Mouse (Mus musculus) midbrain, embryonic 12.5 days (tissue): ENCODE results near the gene Negr1. TPM values are rescaled to one million over a fixed set of nuclear protein-coding genes. Genes with fewer than 3 reads are reported as not detected.

ENCODE experiments used
- ATAC-seq: fragments of 200-750 bp; cut with Nextera tagmentation; 2 replicates; pipeline ENCODE4 v1.8.0; 2017; ENCODE audit warnings: low read depth, moderate TSS enrichment, moderate library complexity; ENCODE audit not compliant: low FRiP score
- H3K27ac ChIP-seq: fragments of 300-500 bp; sonication (generic); replicated peaks from 2 replicates; pipeline ENCODE4 v1.5.1; 2016; ENCODE audit warnings: mild to moderate bottlenecking
- H3K27me3 ChIP-seq: fragments of 300-500 bp; sonication (generic); 2 replicates; pipeline ENCODE4 v1.6.1; 2016; ENCODE audit warnings: mild to moderate bottlenecking
- H3K36me3 ChIP-seq: fragments of 300-500 bp; sonication (generic); 2 replicates; pipeline ENCODE4 v1.6.1; 2016
- H3K4me1 ChIP-seq: fragments of 300-500 bp; sonication (generic); 2 replicates; pipeline ENCODE4 v1.6.1; 2016
- H3K4me2 ChIP-seq: fragments of 300-500 bp; sonication (generic); replicated peaks from 2 replicates; pipeline ENCODE4 v1.6.1; 2016; ENCODE audit warnings: mild to moderate bottlenecking, moderate library complexity
- H3K4me3 ChIP-seq: fragments of 300-500 bp; sonication (generic); 2 replicates; pipeline ENCODE4 v1.5.1; 2016; ENCODE audit warnings: mild to moderate bottlenecking
- H3K9ac ChIP-seq: fragments of 300-500 bp; sonication (generic); replicated peaks from 2 replicates; pipeline ENCODE4 v1.6.1; 2016; ENCODE audit warnings: mild to moderate bottlenecking, moderate library complexity
- H3K9me3 ChIP-seq: fragments of 300-500 bp; sonication (generic); 2 replicates; pipeline ENCODE4 v1.6.1; 2016; ENCODE audit warnings: mild to moderate bottlenecking
- WGBS: fragments of 180-500 bp; shearing (Covaris S2); methylation state at CpG from one replicate; pipeline ENCODE4 v1.1.7; 2016; 5-methylcytosine and 5-hydroxymethylcytosine counted together
- polyA plus RNA-seq: library from polyadenylated mRNA; unstranded; fragments of >200 nt; fragmentation: Nextera tagmentation; extraction: Ambion mirVana; gene quantifications from 2 replicates; pipeline ENCODE4 v1.2.1, GENCODE M21; 2016

Negr1 gene
- 11.6 and 12.8 TPM in 2 replicates for polyA plus RNA-seq

- peak within 1 kb of the TSS; percentile 91 for H3K4me2 ChIP-seq
- under 1% methylated on average over 54 of the region's 79 CpGs for WGBS
- peak within 1 kb of the TSS; percentile 65 for H3K9ac ChIP-seq
- no peaks in the 10 kb centered on the region for H3K9me3 ChIP-seq
- H3K4me3 ChIP-seq, result peak within 1 kb of the TSS; percentile 65
- no peaks in the 10 kb centered on the region for H3K36me3 ChIP-seq
- H3K27me3 ChIP-seq, result peaks cover 23% of the 10 kb centered on the region
- H3K4me1 ChIP-seq, result peaks cover 9% of the 10 kb centered on the region
- ATAC-seq, result peak; percentile 91
- H3K27ac ChIP-seq, result peak within 1 kb of the TSS; percentile 93
These were observed at the start of gene Negr1 for GRCm38 (mm10) chr3:156561524-156562423. Negr1 (plus strand) TSS chr3:156561794.

DNA sequence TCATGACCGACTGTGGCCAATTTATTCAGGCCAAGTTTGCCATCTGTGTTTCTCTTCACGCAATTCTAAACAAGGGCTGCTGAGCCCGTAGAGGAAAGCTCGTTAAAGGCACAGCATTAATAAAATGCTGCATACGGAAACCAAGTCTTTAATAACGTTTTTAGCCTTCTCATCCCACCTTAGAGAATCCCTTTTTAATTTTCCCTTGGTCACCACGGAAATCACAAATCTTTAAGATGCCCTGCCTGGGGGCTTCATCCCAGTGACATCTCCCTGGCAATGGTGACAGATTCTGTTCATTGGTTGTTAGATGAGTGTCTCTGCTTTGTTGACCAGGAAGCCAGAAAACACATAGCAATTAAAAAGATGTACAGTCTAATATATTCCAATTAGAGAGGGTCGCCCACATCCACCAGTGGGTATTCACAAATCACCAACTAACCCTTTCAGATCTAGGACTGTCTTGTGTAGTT lies 35.1 kb upstream of the Negr1 start:
- H3K27ac ChIP-seq, result no peak overlapping the region
- peak; percentile 56 for ATAC-seq
- no peaks in the 10 kb centered on the region for H3K27me3 ChIP-seq
- H3K4me2 ChIP-seq, result no peak overlapping the region
- no peak overlapping the region for H3K4me3 ChIP-seq
- H3K9ac ChIP-seq, result no peak overlapping the region
- H3K36me3 ChIP-seq, result no peaks in the 10 kb centered on the region
- 59% methylated on average over 8 of the region's 8 CpGs for WGBS
- no peaks in the 10 kb centered on the region for H3K9me3 ChIP-seq
- H3K4me1 ChIP-seq, result no peaks in the 10 kb centered on the region

- Histone ChIP-seq H3K9me3 (no peaks in the 10 kb centered on the region), H3K27me3 (no peaks in the 10 kb centered on the region), H3K4me2 (no peak overlapping the region), H3K4me3 (no peak overlapping the region), H3K36me3 (no peaks in the 10 kb centered on the region), H3K4me1 (no peaks in the 10 kb centered on the region), H3K27ac (no peak overlapping the region), H3K9ac (no peak overlapping the region)
- WGBS, result 86% methylated on average over 2 of the region's 2 CpGs
- ATAC-seq, result no peak
These were observed 34.2 kb upstream of the Negr1 start for GRCm38 (mm10) chr3:156527231-156527995.

GRCm38 (mm10) chr3:156559441-156559825 lies 2.2 kb upstream of the Negr1 start:
- ATAC-seq, result no peak

GRCm38 (mm10) chr3:156559826-156560471 lies 1.6 kb upstream of the Negr1 start:
- 1% methylated on average over 19 of the region's 19 CpGs for WGBS
- 0 out of 2 replicates have a peak, but pooled peaks have one; percentile 3 for ATAC-seq
- Histone ChIP-seq H3K27me3 (peaks cover 23% of the 10 kb centered on the region), H3K9ac (peak overlapping the region; percentile 65), H3K4me1 (peaks cover 9% of the 10 kb centered on the region), H3K4me2 (peak overlapping the region; percentile 91), H3K4me3 (peak overlapping the region; percentile 65), H3K9me3 (no peaks in the 10 kb centered on the region), H3K36me3 (no peaks in the 10 kb centered on the region), H3K27ac (peak overlapping the region; percentile 92)

More at GRCm38 (mm10) chr3:156559441-156559825, 2.2 kb upstream of the Negr1 start:
- peak overlapping the region; percentile 65; the same call in 1 of the 2 replicates for H3K9ac ChIP-seq
- peak overlapping the region; percentile 92 for H3K27ac ChIP-seq
- H3K36me3 ChIP-seq, result no peaks in the 10 kb centered on the region
- peaks cover 23% of the 10 kb centered on the region for H3K27me3 ChIP-seq
- H3K4me2 ChIP-seq, result peak overlapping the region; percentile 91
- H3K4me1 ChIP-seq, result peaks cover 9% of the 10 kb centered on the region
- H3K4me3 ChIP-seq, result peak overlapping the region; percentile 65
- no peaks in the 10 kb centered on the region for H3K9me3 ChIP-seq
- 15% methylated on average over 8 of the region's 8 CpGs for WGBS

- Histone ChIP-seq H3K4me1 (peaks cover 9% of the 10 kb centered on the region), H3K9me3 (no peaks in the 10 kb centered on the region), H3K27me3 (peaks cover 23% of the 10 kb centered on the region), H3K36me3 (no peaks in the 10 kb centered on the region), H3K4me3 (peak overlapping the region; percentile 65), H3K9ac (peak overlapping the region; percentile 65), H3K4me2 (peak overlapping the region; percentile 91), H3K27ac (peak overlapping the region; percentile 92)
- ATAC-seq, result peak; percentile 86
- WGBS, result under 1% methylated on average over 27 of the region's 27 CpGs
These were observed 828 bp upstream of the Negr1 start for GRCm38 (mm10) chr3:156560766-156561165.

GRCm38 (mm10) chr3:156562424-156562785 lies 811 bp downstream of the Negr1 start:
- peaks cover 23% of the 10 kb centered on the region for H3K27me3 ChIP-seq
- H3K4me2 ChIP-seq, result peak overlapping the region; percentile 91
- WGBS, result 0% methylated on average over 10 of the region's 10 CpGs
- no peak for ATAC-seq
- no peaks in the 10 kb centered on the region for H3K9me3 ChIP-seq
- no peaks in the 10 kb centered on the region for H3K36me3 ChIP-seq
- H3K9ac ChIP-seq, result peak overlapping the region; percentile 65
- peak overlapping the region; percentile 65 for H3K4me3 ChIP-seq
- H3K27ac ChIP-seq, result peak overlapping the region; percentile 93
- H3K4me1 ChIP-seq, result peaks cover 9% of the 10 kb centered on the region

DNA sequence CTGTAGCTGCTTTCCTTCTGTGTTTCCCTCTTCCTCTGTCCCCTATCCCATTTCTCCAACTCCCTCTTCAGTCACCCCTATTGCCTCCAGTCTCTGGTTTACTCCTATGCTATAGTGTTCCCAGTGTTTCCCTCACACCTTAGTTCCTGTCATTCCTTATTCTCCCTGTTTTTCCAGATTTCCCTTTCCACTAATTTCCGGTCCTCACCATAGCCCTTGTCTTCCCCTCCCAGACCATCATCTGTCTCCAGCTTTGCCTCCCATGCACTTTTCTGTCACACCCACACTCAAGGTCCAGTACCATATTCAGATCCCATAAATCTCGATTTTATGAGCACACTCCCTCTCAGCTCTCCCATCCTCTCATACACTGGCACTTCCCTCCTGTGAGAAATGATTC lies 1.2 kb downstream of the Negr1 start:
- peak overlapping the region; percentile 65 for H3K4me3 ChIP-seq
- H3K9me3 ChIP-seq, result no peaks in the 10 kb centered on the region
- WGBS, result 26% methylated on average over 2 of the region's 2 CpGs
- ATAC-seq, result no peak
- peak overlapping the region; percentile 65; the same call in 1 of the 2 replicates for H3K9ac ChIP-seq
- no peaks in the 10 kb centered on the region for H3K36me3 ChIP-seq
- peaks cover 20% of the 10 kb centered on the region for H3K27me3 ChIP-seq
- peak overlapping the region; percentile 91 for H3K4me2 ChIP-seq
- peaks cover 9% of the 10 kb centered on the region for H3K4me1 ChIP-seq
- 0 out of 2 replicates have a peak overlapping the region, but pooled peaks have one; percentile 93 for H3K27ac ChIP-seq

DNA sequence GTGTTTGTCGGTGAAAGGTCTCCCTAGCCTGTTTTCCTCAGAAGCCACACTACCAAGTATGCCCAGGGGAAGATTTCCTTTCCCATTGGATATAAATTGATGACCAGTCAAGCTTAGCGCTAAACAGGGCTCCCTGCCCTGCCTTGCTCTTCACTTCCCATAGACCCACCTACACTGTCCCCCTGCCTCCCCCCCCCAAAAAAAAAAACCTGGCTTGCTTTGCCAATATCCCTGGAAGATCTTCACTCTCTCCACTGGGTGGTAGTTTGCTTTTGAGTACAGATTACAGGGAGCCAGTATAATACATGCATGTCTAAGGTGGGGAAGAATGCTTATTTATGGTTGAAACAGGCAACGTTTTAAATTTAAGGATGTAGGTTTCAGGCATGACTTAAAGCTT lies 1.8 kb downstream of the Negr1 start:
- Histone ChIP-seq H3K27me3 (peaks cover 19% of the 10 kb centered on the region), H3K9ac (peak overlapping the region; percentile 65; the same call in 1 of the 2 replicates), H3K4me2 (peak overlapping the region; percentile 91), H3K4me1 (peaks cover 9% of the 10 kb centered on the region), H3K4me3 (peak overlapping the region; percentile 65), H3K9me3 (no peaks in the 10 kb centered on the region), H3K27ac (no peak overlapping the region), H3K36me3 (no peaks in the 10 kb centered on the region)
- no peak for ATAC-seq
- WGBS, result 12% methylated on average over 3 of the region's 3 CpGs

- no peak overlapping the region for H3K4me2 ChIP-seq
- H3K36me3 ChIP-seq, result no peaks in the 10 kb centered on the region
- H3K9me3 ChIP-seq, result no peaks in the 10 kb centered on the region
- H3K4me3 ChIP-seq, result no peak overlapping the region
- no peaks in the 10 kb centered on the region for H3K27me3 ChIP-seq
- 59% methylated on average over 2 of the region's 2 CpGs for WGBS
- H3K27ac ChIP-seq, result no peak overlapping the region
- H3K4me1 ChIP-seq, result no peaks in the 10 kb centered on the region
- no peak for ATAC-seq
- no peak overlapping the region for H3K9ac ChIP-seq
These were observed 11.9 kb downstream of the Negr1 start for GRCm38 (mm10) chr3:156573465-156573864.

DNA sequence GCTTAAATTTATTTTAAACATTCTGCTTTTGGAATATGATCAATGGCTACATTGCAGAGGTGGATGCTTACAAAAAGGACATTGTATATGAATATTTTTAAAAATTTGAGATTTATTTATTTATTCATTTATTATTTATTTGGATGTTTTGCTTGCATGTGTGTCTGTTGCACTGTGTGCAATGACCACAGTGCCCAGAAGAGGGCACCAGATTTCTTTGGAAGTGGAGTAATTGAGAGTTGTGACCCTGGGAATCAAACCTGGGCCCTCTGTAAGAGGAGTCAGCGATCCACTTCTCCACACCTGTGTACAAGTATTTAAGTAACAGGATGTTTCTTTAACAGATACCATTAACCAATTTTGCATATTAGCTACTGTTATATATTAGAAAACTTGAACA lies 14.7 kb downstream of the Negr1 start:
- no peak overlapping the region for H3K4me3 ChIP-seq
- 87% methylated on average over 1 of the region's 1 CpGs for WGBS

More for the DNA sequence above, 14.7 kb downstream of the Negr1 start:
- no peaks in the 10 kb centered on the region for H3K4me1 ChIP-seq
- no peak for ATAC-seq
- no peaks in the 10 kb centered on the region for H3K9me3 ChIP-seq
- no peak overlapping the region for H3K27ac ChIP-seq
- no peaks in the 10 kb centered on the region for H3K36me3 ChIP-seq
- H3K9ac ChIP-seq, result no peak overlapping the region
- H3K4me2 ChIP-seq, result no peak overlapping the region
- no peaks in the 10 kb centered on the region for H3K27me3 ChIP-seq
